Mouse (Mus musculus) right cerebral cortex, postnatal 36 days (tissue): ENCODE measurements around the gene D17H6S53E.

Source experiments
- DNase-seq, 2 experiments: peaks; one replicate each; pipeline ENCODE4 v3.0.0; 2022; ENCODE audit warnings: low spot score in 2 of 2, mixed read lengths in 1 of 2

D17H6S53E gene

DNA sequence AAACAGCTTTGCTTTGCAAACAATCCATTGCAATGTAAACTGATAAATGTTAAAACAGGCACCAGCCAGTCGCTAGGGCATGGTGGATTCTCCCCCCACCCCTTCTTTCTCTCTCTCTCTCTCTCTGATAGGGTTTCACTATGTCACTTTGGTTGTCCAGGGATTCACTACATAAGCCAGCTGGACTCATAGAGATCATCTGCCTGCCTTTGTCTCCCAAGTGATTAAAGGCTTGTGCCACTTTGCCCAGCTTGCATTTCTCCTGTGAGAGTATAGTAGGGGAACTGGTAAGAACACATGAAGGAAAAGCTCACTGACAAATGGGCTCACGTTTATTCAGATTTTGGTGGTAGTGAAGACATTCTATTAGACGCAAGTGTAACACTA lies 6.0 kb downstream of the D17H6S53E start:
- no peak for DNase-seq

DNA sequence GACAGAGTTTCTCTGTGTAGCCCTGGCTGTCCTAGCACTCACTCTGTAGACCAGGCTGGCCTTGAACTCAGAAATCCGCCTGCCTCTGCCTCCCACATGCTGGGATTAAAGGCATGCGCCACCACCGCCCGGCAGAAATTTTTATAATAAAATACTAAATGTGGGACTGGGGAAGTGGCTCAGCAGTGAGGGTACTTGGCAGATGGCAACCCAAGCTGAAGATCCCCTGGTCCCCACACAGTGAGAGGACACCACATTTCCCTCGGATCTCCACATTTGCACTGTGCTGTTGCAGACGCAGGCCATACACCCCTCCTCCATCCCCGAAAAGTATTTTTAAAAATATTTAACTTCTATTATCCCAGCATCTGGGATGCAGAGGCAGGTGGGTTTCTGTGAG lies 7.3 kb downstream of the D17H6S53E start:
- DNase-seq = no peak

DNA sequence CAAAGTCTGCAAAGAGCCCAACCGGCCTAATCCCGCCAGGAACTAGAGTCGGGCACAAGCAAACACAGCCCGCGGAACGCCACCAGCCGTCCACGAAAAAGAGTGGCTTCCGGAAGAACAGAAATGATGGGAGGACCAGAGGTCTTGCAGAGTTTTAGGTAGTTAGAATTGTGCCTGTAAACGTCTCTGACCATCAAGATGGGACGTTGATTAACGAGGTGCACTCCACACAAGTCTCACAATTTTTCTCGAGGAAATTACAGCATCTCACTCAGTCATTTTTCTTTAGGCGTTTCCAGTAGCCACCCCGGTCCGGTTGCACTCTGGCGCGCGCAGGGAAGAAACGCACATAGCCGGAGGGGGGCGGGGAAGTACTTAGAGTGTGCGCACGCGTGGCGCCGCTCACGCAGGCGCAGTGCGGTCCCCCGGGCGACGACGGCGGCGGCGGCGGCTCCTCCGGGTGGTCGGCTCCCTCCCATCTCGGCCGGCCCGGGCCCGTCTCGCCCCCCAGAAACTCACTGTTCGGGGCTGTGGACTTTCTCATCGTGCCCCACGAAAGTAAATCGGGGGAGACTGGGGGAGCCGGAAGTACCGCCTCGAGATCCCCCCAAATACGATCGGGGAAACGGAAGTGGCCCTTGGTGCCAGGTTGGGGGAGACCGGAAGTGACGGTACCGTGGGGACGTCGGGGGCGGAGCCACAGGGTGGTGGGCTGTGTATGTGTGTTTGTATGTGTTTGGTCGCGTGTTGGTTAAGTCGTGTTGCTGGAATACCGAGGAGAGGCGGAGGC lies 8.8 kb downstream of the D17H6S53E start, which contains the start of gene Bag6:
Gene Bag6 (plus strand): TSS at position 378 of the 790 bp plus-strand sequence.
- DNase-seq = peak; percentile 87 to 89

DNA sequence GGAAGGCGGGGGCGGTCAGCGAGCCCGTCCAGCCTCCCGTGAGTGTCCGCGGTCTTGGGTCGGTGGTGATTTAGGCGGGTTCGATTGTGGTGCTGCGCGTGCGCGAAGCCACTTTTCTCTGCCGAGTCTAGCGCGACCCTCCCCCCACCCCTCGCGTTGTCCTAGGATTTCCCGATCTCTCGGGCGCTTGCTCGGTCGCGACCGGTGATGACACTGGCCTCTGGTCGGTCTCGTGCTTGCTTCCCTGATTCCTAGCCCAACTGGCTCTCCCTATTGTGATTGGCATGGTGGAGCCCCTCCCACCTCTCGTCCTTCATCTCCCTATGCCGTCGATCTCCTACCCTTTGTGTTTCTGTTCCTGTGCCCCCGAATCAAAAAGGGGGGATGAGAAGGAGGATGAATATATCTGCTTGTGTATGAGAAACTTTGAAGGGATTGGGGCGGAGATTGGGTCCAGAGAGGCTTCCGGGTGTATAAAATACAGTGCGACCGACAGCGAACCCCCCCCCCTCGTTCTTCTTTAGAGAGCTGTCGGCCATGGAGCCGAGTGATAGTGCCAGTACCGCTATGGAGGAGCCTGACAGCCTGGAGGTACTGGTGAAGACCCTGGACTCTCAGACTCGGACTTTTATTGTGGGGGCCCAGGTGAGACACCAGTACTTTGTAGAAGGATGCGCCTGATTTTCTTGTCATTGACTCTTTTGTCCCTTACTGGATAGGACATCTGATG lies 9.6 kb downstream of the D17H6S53E start:
- DNase-seq = no peak

DNA sequence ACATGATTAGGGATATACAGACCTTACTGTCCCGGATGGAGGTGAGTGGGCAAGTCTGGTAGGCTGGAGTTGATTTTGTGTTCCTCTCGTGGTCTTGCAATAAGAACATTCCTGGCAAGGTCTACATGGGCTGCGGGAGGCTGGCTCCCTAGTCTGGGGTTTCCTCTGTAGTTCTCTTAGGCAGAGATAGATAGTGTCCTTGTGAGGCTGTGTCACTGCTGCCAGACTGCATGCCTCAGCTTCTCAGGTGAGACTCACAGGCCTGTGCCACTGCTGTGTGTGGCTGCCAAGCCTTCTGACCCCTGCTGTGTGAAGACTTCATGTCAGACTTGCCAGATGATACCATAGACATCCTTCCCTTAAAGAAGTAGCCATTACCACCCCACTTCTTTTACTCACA lies 13.1 kb downstream of the D17H6S53E start:
- no peak for DNase-seq

DNA sequence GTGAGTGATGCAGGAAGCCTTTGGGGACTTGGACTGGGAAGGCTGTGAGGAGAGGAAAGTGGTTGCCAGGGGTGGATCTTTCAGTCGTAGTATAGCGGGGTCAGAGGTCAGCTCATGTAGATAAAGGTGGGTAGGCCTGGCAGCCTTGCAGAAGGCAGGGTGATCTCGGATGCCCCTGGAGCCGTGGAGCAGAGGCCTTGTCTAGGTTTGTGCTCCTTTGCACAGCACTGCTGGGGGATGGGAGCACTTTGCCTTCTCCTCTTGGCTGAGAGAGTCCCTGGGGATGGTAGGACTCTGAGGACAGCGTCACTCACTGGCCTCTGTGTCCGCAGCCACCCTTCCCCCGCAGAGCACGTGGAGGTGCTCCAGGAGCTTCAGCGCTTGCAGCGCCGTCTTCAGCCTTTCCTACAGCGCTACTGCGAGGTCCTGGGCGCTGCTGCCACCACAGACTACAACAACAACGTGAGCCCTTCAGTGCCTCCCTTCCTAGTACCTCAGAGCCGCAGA lies 14.4 kb downstream of the D17H6S53E start:
- DNase-seq = no peak

DNA sequence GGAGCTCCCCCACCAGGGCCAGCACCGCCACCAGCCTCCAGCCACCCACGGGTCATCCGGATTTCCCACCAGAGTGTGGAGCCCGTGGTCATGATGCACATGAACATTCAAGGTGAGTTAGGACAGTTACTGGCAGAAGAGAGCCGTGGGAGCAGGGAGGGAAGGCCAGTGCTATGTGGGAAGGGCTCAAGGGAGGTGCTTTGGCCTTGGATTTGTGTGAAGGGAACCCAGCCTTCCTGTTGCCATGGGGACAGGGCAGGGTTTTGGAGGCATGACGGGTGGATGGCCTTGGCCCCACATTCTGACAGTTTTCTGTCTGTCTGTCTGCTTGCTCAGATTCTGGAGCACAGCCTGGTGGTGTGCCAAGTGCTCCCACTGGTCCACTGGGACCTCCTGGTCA lies 15.8 kb downstream of the D17H6S53E start:
- no peak for DNase-seq

DNA sequence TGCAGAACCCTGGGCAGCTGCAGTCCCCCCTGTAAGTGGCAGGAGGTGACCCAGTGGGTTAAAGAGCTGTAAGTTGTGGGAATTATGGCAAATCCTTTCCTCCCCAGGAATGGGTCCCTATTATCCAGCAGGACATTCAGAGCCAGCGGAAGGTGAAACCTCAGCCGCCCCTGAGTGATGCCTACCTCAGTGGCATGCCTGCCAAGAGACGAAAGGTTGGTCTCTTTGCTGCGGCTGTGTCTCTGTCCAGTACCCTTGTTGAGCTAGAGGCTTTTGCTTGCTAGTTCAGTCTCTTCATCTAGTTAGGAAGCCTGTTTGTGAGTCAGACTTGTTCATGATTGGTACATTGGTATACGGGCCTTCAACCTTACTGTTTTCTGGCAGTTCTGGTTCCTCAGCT lies 20.0 kb downstream of the D17H6S53E start:
- no peak for DNase-seq

DNA sequence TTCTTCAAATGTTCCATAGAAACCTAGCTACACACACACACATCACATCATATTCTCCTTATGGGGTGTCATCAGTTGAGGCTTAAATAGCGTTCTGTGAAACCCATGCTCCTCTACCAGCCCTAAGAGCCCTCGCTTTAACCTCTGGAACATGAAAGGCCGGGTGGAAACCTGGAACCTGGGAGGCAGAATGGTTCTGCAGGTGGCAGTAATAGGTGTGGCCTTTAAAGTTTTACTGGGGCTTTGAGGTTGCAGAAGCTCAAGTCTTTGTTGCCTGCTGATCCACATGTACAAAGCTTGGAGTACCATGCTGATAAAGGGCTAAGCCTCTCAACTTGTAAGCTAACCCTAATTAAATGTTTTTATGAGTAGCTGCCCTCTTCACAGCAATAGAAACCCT lies 21.2 kb downstream of the D17H6S53E start:
- no peak for DNase-seq

DNA sequence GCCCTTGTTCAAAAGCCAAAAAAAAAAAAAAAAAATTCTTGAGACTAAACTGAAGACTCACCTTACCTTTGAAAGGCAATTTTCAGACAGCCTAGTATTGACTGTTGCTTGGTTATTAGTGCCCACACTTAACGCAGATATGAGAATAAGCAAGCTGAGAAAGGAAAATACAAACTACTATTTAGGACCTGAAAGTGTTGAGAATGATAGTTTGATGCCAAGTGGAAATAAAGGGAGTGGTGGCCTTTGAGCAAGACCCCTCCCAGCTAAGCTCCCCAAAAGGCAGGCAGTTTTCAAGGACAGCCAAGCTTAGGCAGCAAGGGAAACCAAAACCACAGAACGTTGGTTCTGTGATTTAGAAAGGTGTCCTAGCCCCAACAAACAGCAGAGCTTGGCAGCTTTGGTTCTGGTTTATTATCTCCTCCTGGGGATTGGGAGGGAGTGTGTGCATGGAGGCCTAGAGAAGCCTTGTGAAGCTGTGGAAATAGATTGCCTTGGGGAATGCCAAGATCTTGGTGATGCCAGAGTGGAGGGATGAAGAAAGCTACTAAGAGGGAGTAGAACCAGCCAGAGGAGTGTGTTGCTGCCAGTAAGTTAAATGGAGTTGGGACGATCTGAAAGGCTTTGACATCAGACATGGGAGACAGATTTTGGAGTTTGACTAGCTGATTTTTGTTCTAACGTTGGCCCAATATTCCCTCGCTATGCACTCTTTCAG lies 21.9 kb downstream of the D17H6S53E start:
- DNase-seq = no peak

DNA sequence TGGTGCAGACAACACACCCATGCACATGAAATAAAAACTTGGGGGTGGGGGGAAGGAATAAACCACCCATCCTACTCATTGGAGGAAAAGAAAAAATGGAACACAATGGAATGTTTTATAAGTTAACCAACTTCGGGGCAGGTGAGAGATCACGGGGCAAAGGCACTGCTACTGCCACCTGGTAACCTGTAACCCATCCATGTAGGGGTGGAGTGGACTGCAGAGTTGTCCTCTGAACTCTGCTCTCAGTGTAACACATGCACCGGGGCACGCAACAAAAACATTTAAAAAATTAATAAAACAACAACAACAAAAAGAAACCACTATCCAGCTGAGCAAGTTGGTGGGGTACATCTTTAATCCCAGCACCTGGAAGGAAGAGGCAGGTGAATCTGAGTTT lies 25.9 kb downstream of the D17H6S53E start:
- no peak for DNase-seq

DNA sequence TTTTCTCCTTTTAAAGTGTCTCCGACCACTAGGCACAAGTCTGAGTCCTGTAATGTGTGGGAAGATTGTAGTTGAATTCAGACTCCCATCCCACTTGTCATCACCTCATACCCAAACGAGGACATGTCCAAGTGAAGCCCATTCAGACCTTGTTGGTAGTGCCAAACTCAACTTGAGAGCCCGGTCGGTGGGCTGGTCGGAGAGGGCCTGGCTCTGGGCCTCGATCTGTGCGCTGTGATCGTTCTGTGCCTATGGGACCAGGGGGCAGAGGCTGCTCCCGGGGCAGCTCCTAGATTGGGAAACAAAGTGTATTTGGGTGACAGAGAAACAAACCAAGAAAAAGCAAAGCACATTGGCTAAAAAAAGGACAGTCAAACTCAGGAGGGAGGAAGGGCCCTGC lies 26.9 kb downstream of the D17H6S53E start:
- no peak for DNase-seq

DNA sequence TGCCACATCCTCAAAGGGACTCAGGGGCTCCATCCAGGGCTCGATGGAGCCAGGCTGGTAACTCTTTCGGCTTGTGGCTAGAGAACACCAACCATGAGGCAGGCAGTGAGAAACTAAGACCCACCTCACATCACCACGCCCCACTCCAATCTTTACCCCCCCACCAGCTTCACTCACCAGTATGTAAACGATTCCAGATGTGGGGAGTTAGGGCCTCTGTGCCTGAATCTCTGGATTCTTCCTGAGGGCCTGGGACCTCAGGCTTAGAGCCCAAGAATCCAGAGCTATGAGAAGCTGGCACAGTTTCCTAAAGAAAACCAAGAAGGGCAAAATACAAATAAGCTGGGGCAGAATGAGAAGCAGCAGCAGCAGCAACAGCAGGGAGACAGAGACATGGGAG lies 27.8 kb downstream of the D17H6S53E start:
- DNase-seq = no peak

DNA sequence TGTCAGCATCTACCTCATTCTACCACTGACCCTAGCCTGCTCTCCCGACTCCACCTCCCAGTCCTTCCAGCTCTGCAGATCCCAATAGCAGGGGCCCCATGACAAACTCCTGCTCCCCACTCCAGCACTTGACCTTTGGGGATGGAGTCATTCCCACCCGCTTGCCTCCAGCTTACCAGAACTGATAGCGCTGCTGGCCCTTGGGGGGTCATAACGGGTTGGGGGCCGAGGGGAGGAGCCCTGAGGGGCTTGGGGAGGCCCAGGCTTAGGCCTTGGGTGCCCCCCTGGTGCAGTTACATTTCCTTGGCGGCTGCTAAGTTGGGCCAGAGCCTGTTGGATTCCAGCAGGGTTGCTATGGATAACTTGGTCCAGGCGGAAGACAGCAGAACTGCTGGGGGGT lies 28.4 kb downstream of the D17H6S53E start:
- DNase-seq = no peak

DNA sequence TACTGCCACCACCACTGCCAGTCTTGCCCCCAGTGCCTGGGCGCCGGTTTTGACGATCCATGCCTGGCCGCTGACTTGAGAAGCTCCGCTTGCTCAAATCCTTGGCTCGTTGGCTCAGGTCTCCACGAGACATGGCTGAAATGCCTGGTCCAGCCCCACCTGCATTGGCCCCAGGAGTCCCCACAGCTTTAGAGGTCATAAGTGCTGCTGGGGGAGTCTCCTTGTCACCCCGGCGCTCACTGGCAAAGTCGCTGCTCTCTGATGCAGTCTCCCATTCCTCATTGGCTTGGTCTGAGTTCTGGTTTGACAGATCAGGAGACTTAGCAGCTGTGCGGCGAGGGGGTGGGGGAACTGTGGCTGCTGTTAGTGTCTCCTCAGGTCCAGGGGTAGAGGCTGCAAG lies 29.3 kb downstream of the D17H6S53E start:
- DNase-seq = no peak

DNA sequence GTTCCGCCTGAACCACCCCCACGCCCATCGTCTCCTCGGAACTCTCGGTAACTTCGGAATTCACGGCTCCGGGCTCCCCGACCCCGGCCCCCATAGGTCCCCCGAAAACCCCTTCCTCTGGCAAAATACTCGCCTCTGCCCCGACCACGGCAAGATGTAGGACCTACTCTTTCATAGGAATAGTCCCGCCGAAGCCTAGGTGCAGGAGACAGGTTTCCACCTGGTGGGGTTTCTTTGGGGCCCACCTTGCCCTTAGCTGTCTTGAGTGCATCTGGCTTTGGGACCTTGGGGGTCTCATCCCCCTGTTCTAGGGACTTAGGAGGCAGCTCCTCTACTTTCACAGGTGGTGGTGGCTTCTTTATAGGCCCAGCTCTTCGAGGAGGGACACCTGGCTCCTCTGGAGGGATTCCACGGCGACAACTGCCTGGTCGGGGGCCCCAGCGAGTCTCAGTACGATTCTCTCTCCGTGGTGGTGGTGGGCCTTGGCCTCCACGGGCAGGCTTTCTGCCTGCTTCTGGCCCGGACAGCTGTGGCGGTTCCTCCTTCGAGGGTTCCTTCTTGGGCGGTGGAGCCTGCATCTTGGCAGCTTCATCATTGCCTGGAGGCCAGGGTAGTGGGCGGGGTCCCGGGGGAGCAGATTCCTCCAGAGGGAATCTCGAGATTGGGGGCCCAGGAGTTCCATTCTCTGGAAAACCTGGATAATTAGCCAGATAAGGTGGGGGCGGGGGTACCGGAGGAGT lies 30.5 kb downstream of the D17H6S53E start:
- no peak for DNase-seq

DNA sequence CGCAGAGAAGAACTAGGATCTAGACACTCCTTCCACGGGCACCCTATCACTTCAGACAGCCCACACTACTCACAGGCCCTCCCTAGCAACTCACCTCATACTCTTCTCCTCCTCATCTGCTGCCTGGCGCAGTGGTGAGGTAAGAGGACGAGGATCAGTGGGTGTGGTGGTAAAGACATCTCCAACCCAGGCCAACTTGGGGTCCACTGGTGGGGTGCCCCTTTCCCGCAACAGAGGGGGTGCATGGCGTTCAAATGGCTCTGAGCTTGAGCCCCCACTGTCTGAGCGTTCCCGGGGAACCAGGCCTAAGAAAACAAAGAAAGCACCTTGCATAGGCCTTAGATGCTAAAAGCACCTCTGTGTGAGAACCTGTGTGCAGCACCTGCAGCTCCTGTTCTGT lies 31.1 kb downstream of the D17H6S53E start:
- DNase-seq = no peak

DNA sequence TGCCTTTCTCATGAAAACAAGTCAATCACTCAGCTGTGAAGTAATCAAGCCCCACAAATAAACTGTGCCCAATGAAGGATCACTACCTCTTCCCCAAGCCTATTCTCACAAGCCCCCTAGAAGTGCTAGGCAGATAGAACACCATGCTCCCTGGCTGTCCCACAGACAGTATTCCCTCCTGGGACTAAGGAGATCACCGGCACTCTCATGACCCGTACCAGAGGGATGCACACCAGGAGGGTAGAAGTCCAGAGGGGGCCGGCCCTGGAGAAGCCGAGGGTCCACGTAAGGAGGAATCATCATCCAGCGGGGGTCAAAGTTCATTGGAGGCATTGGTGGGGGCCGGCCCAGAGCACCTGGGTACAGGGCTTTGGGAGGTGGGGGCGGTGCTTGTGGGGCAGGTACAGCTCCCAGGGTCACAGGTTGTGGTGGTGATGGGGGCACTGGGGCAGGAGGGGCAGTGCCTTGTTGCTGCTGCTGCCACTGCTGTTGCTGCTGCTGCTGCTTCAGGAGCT lies 31.5 kb downstream of the D17H6S53E start:
- DNase-seq = no peak

DNA sequence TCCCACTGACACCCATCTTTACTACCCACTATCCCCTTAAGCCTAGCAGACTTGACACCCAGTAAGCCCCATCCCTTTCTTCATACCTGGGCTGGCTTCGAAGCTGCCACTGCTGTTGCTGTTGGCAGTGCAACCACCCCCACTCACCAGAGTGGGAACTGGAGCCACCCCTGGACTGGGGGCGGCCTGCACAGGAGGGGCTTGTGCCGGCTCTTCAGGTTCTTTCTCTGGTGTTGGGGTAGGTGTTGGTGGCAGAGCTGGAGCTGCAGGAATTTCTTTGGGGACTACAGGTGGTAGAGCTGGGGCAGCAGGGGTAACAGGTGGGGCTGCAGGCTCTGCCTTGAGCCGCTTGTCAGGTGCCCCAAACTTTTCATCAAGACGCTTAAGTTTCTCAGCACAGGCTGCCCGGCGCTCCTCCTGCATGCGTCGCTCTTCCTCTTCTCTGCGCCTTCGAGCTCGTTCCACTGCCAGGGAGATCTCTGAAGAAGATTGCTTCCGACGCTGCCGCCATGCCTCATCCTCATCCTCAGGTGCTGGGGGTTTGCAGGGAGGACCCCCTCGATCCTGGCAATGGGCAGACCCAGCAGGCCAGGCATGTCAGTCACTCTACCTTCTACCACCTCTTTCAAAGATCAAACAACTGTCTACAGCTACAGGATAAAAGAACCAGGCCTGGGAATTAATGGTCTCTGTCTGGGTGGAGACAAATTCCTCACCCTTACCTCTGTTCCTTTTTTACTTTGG lies 32.8 kb downstream of the D17H6S53E start:
- no peak for DNase-seq

DNA sequence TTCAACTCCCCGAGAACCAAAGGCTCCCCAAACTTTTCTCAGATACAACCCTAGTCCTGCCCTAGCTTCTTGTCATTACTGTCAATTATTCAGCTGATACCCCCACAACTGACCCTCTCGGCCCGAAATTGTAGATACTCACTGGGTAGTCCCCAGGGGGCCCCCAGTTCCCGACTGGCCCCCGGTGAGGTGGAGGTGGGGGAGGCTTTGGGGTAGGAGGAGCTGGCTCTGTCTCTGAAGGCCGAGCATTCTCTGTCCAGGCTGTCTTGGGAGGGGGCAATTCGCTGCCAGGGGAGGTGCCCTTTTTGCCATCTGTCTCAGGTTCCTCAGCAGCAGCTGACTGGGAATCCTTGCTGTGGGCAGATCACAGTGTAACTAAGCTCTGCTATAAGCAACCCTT lies 33.5 kb downstream of the D17H6S53E start:
- no peak for DNase-seq

DNA sequence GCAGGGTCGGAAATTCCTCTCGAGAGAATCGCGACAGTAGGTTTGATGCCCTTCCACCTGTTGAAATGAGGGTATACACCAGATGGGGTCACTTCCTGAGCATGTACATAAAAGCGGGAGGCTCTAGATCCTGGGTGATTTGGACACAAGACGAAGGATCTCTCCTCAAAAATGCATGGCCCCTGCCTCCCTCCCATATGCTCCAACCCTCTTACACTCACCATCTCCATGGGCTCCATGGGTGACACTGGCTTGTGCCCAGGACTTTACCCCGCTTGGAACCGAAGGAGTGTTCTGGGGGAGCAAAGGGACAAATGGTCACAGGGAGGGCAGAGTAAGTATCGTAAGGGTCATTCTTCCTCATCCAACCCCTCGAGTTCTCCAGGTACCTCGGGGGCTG lies 35.2 kb downstream of the D17H6S53E start:
- DNase-seq = no peak
